Mouse (Mus musculus) heart, embryonic 13.5 days (tissue): ENCODE data around the gene Tigd3. TPM values are rescaled to one million over a fixed set of nuclear protein-coding genes. Genes with fewer than 3 reads are reported as not detected.
A peak's percentile ranks its signal among the peaks of the same experiment; 100 is the strongest.

ENCODE experiments used
- ATAC-seq: fragments of 200-750 bp; cut with Nextera tagmentation; 2 replicates; pipeline ENCODE4 v1.8.0; 2017; ENCODE audit warnings: moderate TSS enrichment; ENCODE audit not compliant: insufficient number of reproducible peaks, low FRiP score, low TSS enrichment; ENCODE audit errors: extremely low read depth
- H3K27ac ChIP-seq: fragments of 300-500 bp; sonication (generic); replicated peaks from 2 replicates; pipeline ENCODE4 v1.5.1; 2015; ENCODE audit warnings: moderate library complexity, mild to moderate bottlenecking, inconsistent platforms
- H3K27me3 ChIP-seq: fragments of 300-500 bp; sonication (generic); replicated peaks from 2 replicates; pipeline ENCODE4 v1.6.1; 2015; ENCODE audit warnings: mild to moderate bottlenecking, inconsistent platforms
- H3K36me3 ChIP-seq: fragments of 300-500 bp; sonication (generic); 2 replicates; pipeline ENCODE4 v1.6.1; 2015; ENCODE audit warnings: mild to moderate bottlenecking, inconsistent platforms
- H3K4me1 ChIP-seq: fragments of 300-500 bp; sonication (generic); 2 replicates; pipeline ENCODE4 v1.6.1; 2015; ENCODE audit warnings: inconsistent platforms
- H3K4me2 ChIP-seq: fragments of 300-500 bp; sonication (generic); 2 replicates; pipeline ENCODE4 v1.6.1; 2015; ENCODE audit warnings: inconsistent platforms, mild to moderate bottlenecking, moderate library complexity
- H3K4me3 ChIP-seq: fragments of 300-500 bp; sonication (generic); 2 replicates; pipeline ENCODE4 v1.5.1; 2015; ENCODE audit warnings: moderate library complexity, mild to moderate bottlenecking, inconsistent platforms
- H3K9ac ChIP-seq: fragments of 300-500 bp; sonication (generic); 2 replicates; pipeline ENCODE4 v1.6.1; 2015; ENCODE audit warnings: inconsistent platforms, mild to moderate bottlenecking, moderate library complexity
- H3K9me3 ChIP-seq: fragments of 300-500 bp; sonication (generic); 2 replicates; pipeline ENCODE4 v1.6.1; 2016; ENCODE audit warnings: inconsistent platforms
- WGBS: fragments of 180-500 bp; shearing (Covaris S2); methylation state at CpG from one replicate; pipeline ENCODE4 v1.1.7; 2015; ENCODE audit warnings: mixed read lengths; 5-methylcytosine and 5-hydroxymethylcytosine counted together
- polyA plus RNA-seq: library from polyadenylated mRNA; unstranded; fragments of >200 nt; fragmentation: Nextera tagmentation; extraction: Ambion mirVana; gene quantifications from 2 replicates; pipeline ENCODE4 v1.2.1, GENCODE M21; 2015

Gene Tigd3
- polyA plus RNA-seq, 1 experiment from 2014 or later, result 1.9 TPM

GRCm38 (mm10) chr19:5845319-5846135 lies 48.4 kb downstream of the Tigd3 start:
- Histone ChIP-seq H3K4me3 (peak overlapping the region; percentile 40), H3K36me3 (no peaks in the 10 kb centered on the region), H3K9ac (peak overlapping the region; percentile 86), H3K27me3 (no peaks in the 10 kb centered on the region), H3K27ac (peak overlapping the region; percentile 100), H3K9me3 (no peaks in the 10 kb centered on the region), H3K4me2 (peak overlapping the region; percentile 80), H3K4me1 (peaks cover 93% of the 10 kb centered on the region)
- 6% methylated on average over 45 of the region's 45 CpGs for WGBS
- peak; percentile 48 for ATAC-seq

DNA sequence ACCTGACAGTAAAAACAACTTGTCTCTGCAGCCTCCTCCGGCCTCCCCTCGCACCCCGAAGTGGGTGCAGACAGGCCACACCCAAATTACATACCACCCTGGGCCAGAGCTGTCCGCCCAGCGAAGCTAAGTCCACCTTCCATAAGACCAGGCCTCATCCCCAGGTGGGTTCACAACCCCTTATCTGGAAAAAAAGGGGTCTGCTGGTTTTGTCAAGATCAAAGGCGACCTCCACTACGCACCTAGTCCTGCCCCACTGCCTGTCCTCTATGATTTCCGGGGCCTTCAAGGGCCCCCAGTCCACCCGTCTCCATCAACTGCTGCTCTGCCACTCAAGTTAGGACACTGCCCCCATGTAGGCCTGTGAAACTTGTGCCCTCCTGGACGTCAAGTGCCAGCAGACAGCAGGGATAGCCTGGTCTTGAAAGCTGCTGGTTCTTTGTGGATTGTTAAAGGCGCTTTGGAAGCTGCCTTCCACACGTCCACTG lies 49.1 kb downstream of the Tigd3 start:
- peak overlapping the region; percentile 80 for H3K4me2 ChIP-seq
- 60% methylated on average over 12 of the region's 12 CpGs for WGBS
- no peak for ATAC-seq

GRCm38 (mm10) chr19:5843781-5844691 lies 49.9 kb downstream of the Tigd3 start:
- WGBS, result 70% methylated on average over 30 of the region's 30 CpGs
- no peak for ATAC-seq
- H3K4me3 ChIP-seq, result peak overlapping the region; percentile 40
- peak overlapping the region; percentile 81 for H3K9ac ChIP-seq
- peaks cover 91% of the 10 kb centered on the region for H3K4me1 ChIP-seq
- H3K9me3 ChIP-seq, result no peaks in the 10 kb centered on the region
- no peaks in the 10 kb centered on the region for H3K27me3 ChIP-seq
- H3K4me2 ChIP-seq, result peak overlapping the region; percentile 80
- peak overlapping the region; percentile 100 for H3K27ac ChIP-seq
- H3K36me3 ChIP-seq, result no peaks in the 10 kb centered on the region

More for the DNA sequence above, 49.1 kb downstream of the Tigd3 start:
- Histone ChIP-seq H3K27me3 (no peaks in the 10 kb centered on the region), H3K4me3 (peak overlapping the region; percentile 40), H3K27ac (peak overlapping the region; percentile 100), H3K4me1 (peaks cover 93% of the 10 kb centered on the region), H3K9ac (peak overlapping the region; percentile 81), H3K36me3 (no peaks in the 10 kb centered on the region), H3K9me3 (no peaks in the 10 kb centered on the region)

DNA sequence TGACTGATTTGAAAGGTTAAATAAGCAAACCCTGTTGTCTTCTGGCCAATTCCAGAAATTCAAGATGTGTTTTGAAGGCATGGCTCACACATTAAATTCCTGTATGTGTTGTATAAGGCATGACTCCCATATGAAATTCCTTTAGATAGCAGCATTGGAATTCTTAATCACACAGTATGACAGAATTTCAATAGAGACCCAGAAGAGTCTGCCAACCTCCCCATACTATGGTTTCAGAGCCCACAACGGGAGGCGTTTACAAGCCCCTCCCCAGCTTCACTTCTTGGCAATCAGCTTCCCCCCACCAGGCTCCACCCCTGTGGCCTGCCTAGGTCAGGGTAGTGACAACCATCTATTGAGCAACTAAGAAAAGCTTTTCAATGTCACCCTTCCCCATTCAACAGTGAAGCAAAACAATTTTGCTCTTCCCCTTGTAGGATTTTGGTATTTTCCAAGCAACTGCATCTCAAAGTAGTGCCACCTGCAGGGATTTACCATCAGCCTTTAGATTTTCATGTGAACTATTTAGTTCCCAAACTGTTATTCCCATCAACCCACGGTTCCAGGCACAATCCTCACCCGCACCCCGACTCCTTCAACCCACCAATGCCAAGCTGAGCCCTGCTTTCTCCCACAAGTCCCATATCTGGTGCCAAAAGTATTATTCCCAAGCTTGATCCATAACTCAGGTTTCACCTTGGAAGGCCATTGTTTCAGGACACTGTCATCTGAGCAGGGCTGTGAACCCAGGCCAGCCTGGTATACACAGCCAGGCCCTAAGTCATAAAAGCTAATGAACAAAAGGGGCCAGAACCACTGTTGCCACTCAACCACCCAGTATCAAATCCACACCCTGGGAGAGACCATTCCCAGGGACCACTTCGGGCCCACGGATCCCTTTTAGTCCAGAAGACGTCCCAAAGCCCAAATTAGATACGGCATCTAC lies 50.9 kb downstream of the Tigd3 start:
- Histone ChIP-seq H3K9me3 (no peaks in the 10 kb centered on the region), H3K4me1 (peaks cover 85% of the 10 kb centered on the region), H3K27ac (peak overlapping the region; percentile 100), H3K36me3 (no peaks in the 10 kb centered on the region), H3K4me3 (peak overlapping the region; percentile 40), H3K27me3 (no peaks in the 10 kb centered on the region), H3K9ac (peak overlapping the region; percentile 81), H3K4me2 (peak overlapping the region; percentile 80)
- 72% methylated on average over 9 of the region's 9 CpGs for WGBS
- no peak for ATAC-seq

- Histone ChIP-seq H3K4me2 (peak overlapping the region; percentile 80), H3K4me1 (peaks cover 85% of the 10 kb centered on the region), H3K27me3 (no peaks in the 10 kb centered on the region), H3K36me3 (no peaks in the 10 kb centered on the region), H3K9ac (peak overlapping the region; percentile 81), H3K9me3 (no peaks in the 10 kb centered on the region), H3K4me3 (peak overlapping the region; percentile 40), H3K27ac (peak overlapping the region; percentile 100)
- 65% methylated on average over 5 of the region's 5 CpGs for WGBS
- ATAC-seq, result no peak
Observed at GRCm38 (mm10) chr19:5841999-5842784, 51.8 kb downstream of the Tigd3 start.

- H3K9ac ChIP-seq, result peak overlapping the region; percentile 81
- H3K27me3 ChIP-seq, result no peaks in the 10 kb centered on the region
- 55% methylated on average over 4 of the region's 4 CpGs for WGBS
- H3K9me3 ChIP-seq, result no peaks in the 10 kb centered on the region
- peaks cover 86% of the 10 kb centered on the region for H3K4me1 ChIP-seq
- H3K27ac ChIP-seq, result peak overlapping the region; percentile 100
- no peak; the same call in 1 of the 2 replicates for ATAC-seq
- H3K36me3 ChIP-seq, result no peaks in the 10 kb centered on the region
- H3K4me3 ChIP-seq, result peak overlapping the region; percentile 13; the same call in 1 of the 2 replicates
- peak overlapping the region; percentile 80 for H3K4me2 ChIP-seq
Observed at GRCm38 (mm10) chr19:5841389-5841946, 52.5 kb downstream of the Tigd3 start.

Other genes with a start within 250 kb of the Tigd3 start
- 21.9 and 23.2 TPM in 2 replicates for gene Sipa1, start 230.4 kb downstream of the Tigd3 start, polyA plus RNA-seq
- 23.2 and 24.0 TPM in 2 replicates for gene Map3k11, start 205.4 kb downstream of the Tigd3 start, polyA plus RNA-seq
- 13.6 and 14.9 TPM in 2 replicates for gene Pcnx3, start 205.2 kb downstream of the Tigd3 start, polyA plus RNA-seq
- gene Kcnk7, start 189.8 kb downstream of the Tigd3 start, polyA plus RNA-seq, result 0.29 TPM in 1 of 2 replicates, not detected in the other
- 85.9 and 96.8 TPM in 2 replicates for gene Ehbp1l1, start 167.8 kb downstream of the Tigd3 start, polyA plus RNA-seq
- gene Fam89b, start 164.5 kb downstream of the Tigd3 start, polyA plus RNA-seq, result 79.7 and 82.6 TPM in 2 replicates
- 22.5 and 24.7 TPM in 2 replicates for gene Ltbp3, start 153.2 kb downstream of the Tigd3 start, polyA plus RNA-seq
- 55.8 and 59.6 TPM in 2 replicates for gene Scyl1, start 122.7 kb downstream of the Tigd3 start, polyA plus RNA-seq
- 27.4 and 29.0 TPM in 2 replicates for gene Frmd8, start 18.9 kb downstream of the Tigd3 start, polyA plus RNA-seq
- 3.7 and 4.2 TPM in 2 replicates for gene Slc25a45, start 16.3 kb downstream of the Tigd3 start, polyA plus RNA-seq
- gene Dpf2, start 18.9 kb upstream of the Tigd3 start, polyA plus RNA-seq, result 98.1 and 104 TPM in 2 replicates
- gene Cdc42ep2, start 30.7 kb upstream of the Tigd3 start, polyA plus RNA-seq, result 8.9 and 9.3 TPM in 2 replicates
- gene Pola2, start 70.1 kb upstream of the Tigd3 start, polyA plus RNA-seq, result 47.2 and 49.5 TPM in 2 replicates
- not detected in 2 replicates for gene Slc22a20, start 92.0 kb upstream of the Tigd3 start, polyA plus RNA-seq
- 5.3 and 6.0 TPM in 2 replicates for gene Capn1, start 121.7 kb upstream of the Tigd3 start, polyA plus RNA-seq
- 17.6 and 18.6 TPM in 2 replicates for gene Syvn1, start 152.4 kb upstream of the Tigd3 start, polyA plus RNA-seq
- gene Mrpl49, start 163.6 kb upstream of the Tigd3 start, polyA plus RNA-seq, result 59.8 and 66.3 TPM in 2 replicates
- gene Fau, start 163.7 kb upstream of the Tigd3 start, polyA plus RNA-seq, result 467 and 540 TPM in 2 replicates
- 21.1 and 23.1 TPM in 2 replicates for gene Znhit2, start 167.0 kb upstream of the Tigd3 start, polyA plus RNA-seq
- gene Tm7sf2, start 174.2 kb upstream of the Tigd3 start, polyA plus RNA-seq, result 7.8 and 8.0 TPM in 2 replicates
- 48.1 and 48.4 TPM in 2 replicates for gene Vps51, start 183.1 kb upstream of the Tigd3 start, polyA plus RNA-seq
- gene Tmem262, start 185.9 kb upstream of the Tigd3 start, polyA plus RNA-seq, result not detected in 2 replicates
- gene Gm28374, start 188.1 kb upstream of the Tigd3 start, polyA plus RNA-seq, result 0.83 and 0.92 TPM in 2 replicates
- gene Zfpl1, start 190.8 kb upstream of the Tigd3 start, polyA plus RNA-seq, result 50.7 and 53.7 TPM in 2 replicates
- gene Cdca5, start 190.8 kb upstream of the Tigd3 start, polyA plus RNA-seq, result 27.4 and 27.6 TPM in 2 replicates
- 0.20 and 0.28 TPM in 2 replicates for gene AC131692.1, start 200.3 kb upstream of the Tigd3 start, polyA plus RNA-seq
- gene Naaladl1, start 211.6 kb upstream of the Tigd3 start, polyA plus RNA-seq, result 0.09 and 0.24 TPM in 2 replicates
- gene Sac3d1, start 224.5 kb upstream of the Tigd3 start, polyA plus RNA-seq, result 30.8 and 33.0 TPM in 2 replicates
- gene Snx15, start 234.2 kb upstream of the Tigd3 start, polyA plus RNA-seq, result 21.0 and 23.9 TPM in 2 replicates
- gene Batf2, start 246.8 kb upstream of the Tigd3 start, polyA plus RNA-seq, result not detected in 2 replicates
- gene Arl2, start 247.4 kb upstream of the Tigd3 start, polyA plus RNA-seq, result 83.0 and 85.6 TPM in 2 replicates